Mouse (Mus musculus) CH12.LX (cell line): ENCODE results near the gene Chaf1a. TPM values are rescaled to one million over a fixed set of nuclear protein-coding genes. Genes with fewer than 3 reads are reported as not detected.
A peak's percentile ranks its signal among the peaks of the same experiment; 100 is the strongest.

ENCODE experiments used
- DNase-seq: peaks from one replicate; pipeline ENCODE4 v3.0.0-alpha.2; 2013; ENCODE audit errors: extremely low read depth
- H3K27ac ChIP-seq: 2 replicates; pipeline ENCODE4 v1.5.1; 2012; ENCODE audit warnings: low read depth, mild to moderate bottlenecking, control low read depth, moderate library complexity; ENCODE audit not compliant: insufficient read depth
- H3K27me3 ChIP-seq: replicated peaks from 2 replicates; pipeline ENCODE3; 2012; ENCODE audit warnings: inconsistent platforms
- H3K36me3 ChIP-seq, 2 experiments: replicated peaks in 1 of 2; 2 replicates each; pipeline versions ENCODE3 to v1.6.1; 2012; ENCODE audit warnings: inconsistent platforms in 1 of 2, low read length in 1 of 2, mild to moderate bottlenecking in 1 of 2, mixed read lengths in 1 of 2, moderate library complexity in 1 of 2; ENCODE audit not compliant: control insufficient read depth in 1 of 2, insufficient read depth in 1 of 2
- H3K4me1 ChIP-seq, 2 experiments: 2 replicates each; pipeline ENCODE4 v1.6.1; 2012; ENCODE audit warnings: inconsistent platforms in 1 of 2, moderate library complexity in 1 of 2; ENCODE audit not compliant: insufficient read depth in 2 of 2, control insufficient read depth in 1 of 2
- H3K4me2 ChIP-seq: 2 replicates; pipeline ENCODE4 v1.6.1; 2012; ENCODE audit warnings: low read depth, mild to moderate bottlenecking, control low read depth; ENCODE audit not compliant: poor library complexity, insufficient read depth, severe bottlenecking
- H3K4me3 ChIP-seq, 3 experiments: fragments of 150-350 bp in 1 of 3; sonication (generic) in 1 of 3; replicated peaks in 1 of 3; 2 replicates each; pipeline versions ENCODE3 to v1.5.1; 2011 to 2012; ENCODE audit warnings: low read depth in 2 of 3, low read length in 2 of 3, mild to moderate bottlenecking in 2 of 3, moderate library complexity in 2 of 3, control low read depth in 1 of 3, improper control_type of control experiment in 1 of 3, inconsistent platforms in 1 of 3, mixed read lengths in 1 of 3; ENCODE audit not compliant: poor library complexity in 1 of 3
- H3K79me2 ChIP-seq: replicated peaks from 2 replicates; pipeline ENCODE4 v1.6.1; 2012; ENCODE audit warnings: mild to moderate bottlenecking, moderate library complexity; ENCODE audit not compliant: control insufficient read depth, poor library complexity, insufficient read depth, severe bottlenecking; ENCODE audit errors: extremely low read depth
- H3K9ac ChIP-seq: 2 replicates; pipeline ENCODE4 v1.6.1; 2012; ENCODE audit warnings: low read depth, mild to moderate bottlenecking, control low read depth, moderate library complexity; ENCODE audit not compliant: insufficient read depth
- H3K9me3 ChIP-seq: replicated peaks from 2 replicates; pipeline ENCODE3; 2012; ENCODE audit warnings: low read length, inconsistent platforms, mixed read lengths
- BHLHE40 ChIP-seq: IDR thresholded peaks from 2 replicates; pipeline ENCODE4 v1.6.1; 2011; ENCODE audit warnings: mild to moderate bottlenecking, low read depth, low read length, improper control_type of control experiment
- CHD1 ChIP-seq: IDR thresholded peaks from 2 replicates; pipeline ENCODE4 v1.6.1; 2012; ENCODE audit warnings: low read depth, low read length, improper control_type of control experiment, inconsistent platforms
- CHD2 ChIP-seq: IDR thresholded peaks from 2 replicates; pipeline ENCODE4 v1.6.1; 2011; ENCODE audit warnings: low read length, improper control_type of control experiment
- CTCF ChIP-seq, 2 experiments: IDR thresholded peaks in 1 of 2; conservative IDR thresholded peaks in 1 of 2; 2 replicates each; pipeline ENCODE4 v1.5.1; 2011 to 2012; ENCODE audit warnings: low read depth in 2 of 2, low read length in 2 of 2, improper control_type of control experiment in 1 of 2, inconsistent platforms in 1 of 2, mild to moderate bottlenecking in 1 of 2, moderate library complexity in 1 of 2
- E2F4 ChIP-seq: IDR thresholded peaks from 2 replicates; pipeline ENCODE4 v1.6.1; 2011; ENCODE audit warnings: low read depth, low read length, improper control_type of control experiment; ENCODE audit not compliant: insufficient replicate concordance
- ELF1 ChIP-seq: IDR thresholded peaks from 2 replicates; pipeline ENCODE4 v1.6.1; 2014; ENCODE audit warnings: low read depth, mild to moderate bottlenecking, inconsistent platforms, low read length, improper control_type of control experiment
- EP300 ChIP-seq: IDR thresholded peaks from 2 replicates; pipeline ENCODE4 v1.6.1; 2011; ENCODE audit warnings: low read length, improper control_type of control experiment
- ETS1 ChIP-seq: conservative IDR thresholded peaks from 2 replicates; pipeline ENCODE4 v1.6.1; 2012; ENCODE audit warnings: low read depth, mild to moderate bottlenecking, inconsistent platforms, low read length, improper control_type of control experiment, moderate library complexity
- GABPA ChIP-seq: IDR thresholded peaks from 2 replicates; pipeline ENCODE4 v1.6.1; 2012; ENCODE audit warnings: low read depth, low read length, improper control_type of control experiment, inconsistent platforms; ENCODE audit not compliant: insufficient replicate concordance
- HCFC1 ChIP-seq: IDR thresholded peaks from 2 replicates; pipeline ENCODE4 v1.6.1; 2012; ENCODE audit warnings: low read depth, mild to moderate bottlenecking, inconsistent platforms, low read length, improper control_type of control experiment
- IRF4 ChIP-seq: IDR thresholded peaks from 2 replicates; pipeline ENCODE4 v1.6.1; 2014; ENCODE audit warnings: low read depth, mild to moderate bottlenecking, inconsistent platforms, low read length, improper control_type of control experiment
- JUN ChIP-seq: IDR thresholded peaks from 2 replicates; pipeline ENCODE4 v1.6.1; 2011; ENCODE audit warnings: low read depth, mild to moderate bottlenecking, low read length, improper control_type of control experiment, moderate library complexity; ENCODE audit not compliant: insufficient read depth
- JUND ChIP-seq: conservative IDR thresholded peaks from 2 replicates; pipeline ENCODE4 v1.6.1; 2011; ENCODE audit warnings: low read depth, low read length, improper control_type of control experiment
- KAT2A ChIP-seq: IDR thresholded peaks from 2 replicates; pipeline ENCODE4 v1.6.1; 2012; ENCODE audit warnings: low read length, improper control_type of control experiment, inconsistent platforms; ENCODE audit not compliant: insufficient replicate concordance
- MAFK ChIP-seq: IDR thresholded peaks from 2 replicates; pipeline ENCODE4 v1.6.1; 2011; ENCODE audit warnings: low read length, improper control_type of control experiment; ENCODE audit not compliant: insufficient replicate concordance
- MAX ChIP-seq: IDR thresholded peaks from 2 replicates; pipeline ENCODE4 v1.6.1; 2011; ENCODE audit warnings: low read length, improper control_type of control experiment
- MAZ ChIP-seq: IDR thresholded peaks from 2 replicates; pipeline ENCODE4 v1.6.1; 2012; ENCODE audit warnings: low read depth, mild to moderate bottlenecking, inconsistent platforms, low read length, improper control_type of control experiment, moderate library complexity
- MEF2A ChIP-seq: IDR thresholded peaks from 2 replicates; pipeline ENCODE4 v1.6.1; 2014; ENCODE audit warnings: low read depth, mild to moderate bottlenecking, inconsistent platforms, low read length, improper control_type of control experiment, borderline replicate concordance
- MXI1 ChIP-seq: IDR thresholded peaks from 2 replicates; pipeline ENCODE4 v1.6.1; 2011; ENCODE audit warnings: mild to moderate bottlenecking, low read depth, low read length, improper control_type of control experiment
- MYC ChIP-seq: IDR thresholded peaks from 2 replicates; pipeline ENCODE4 v1.6.1; 2011; ENCODE audit warnings: low read depth, mild to moderate bottlenecking, improper control_type of control experiment, low read length
- NELFE ChIP-seq: IDR thresholded peaks from 2 replicates; pipeline ENCODE4 v1.6.1; 2011; ENCODE audit warnings: low read depth, low read length, improper control_type of control experiment
- NRF1 ChIP-seq: IDR thresholded peaks from 2 replicates; pipeline ENCODE4 v1.6.1; 2014; ENCODE audit warnings: low read depth, mild to moderate bottlenecking, inconsistent platforms, low read length, improper control_type of control experiment, moderate library complexity
- PAX5 ChIP-seq: IDR thresholded peaks from 2 replicates; pipeline ENCODE4 v1.6.1; 2012; ENCODE audit warnings: low read length, inconsistent platforms, mixed read lengths
- POLR2A ChIP-seq: IDR thresholded peaks from 2 replicates; pipeline ENCODE4 v1.6.1; 2011; ENCODE audit warnings: low read depth, mild to moderate bottlenecking, improper control_type of control experiment, low read length
- POLR2AphosphoS2 ChIP-seq: IDR thresholded peaks from 2 replicates; pipeline ENCODE4 v1.6.1; 2011; ENCODE audit warnings: low read depth, low read length, improper control_type of control experiment
- RAD21 ChIP-seq: IDR thresholded peaks from 2 replicates; pipeline ENCODE4 v1.6.1; 2011; ENCODE audit warnings: low read depth, mild to moderate bottlenecking, low read length, improper control_type of control experiment, moderate library complexity
- RCOR1 ChIP-seq: conservative IDR thresholded peaks from 2 replicates; pipeline ENCODE4 v1.6.1; 2012; ENCODE audit warnings: low read depth, mild to moderate bottlenecking, inconsistent platforms, low read length, improper control_type of control experiment
- SIN3A ChIP-seq: IDR thresholded peaks from 2 replicates; pipeline ENCODE4 v1.6.1; 2012; ENCODE audit warnings: low read length, improper control_type of control experiment, inconsistent platforms
- SMC3 ChIP-seq: IDR thresholded peaks from 2 replicates; pipeline ENCODE4 v1.6.1; 2011; ENCODE audit warnings: low read depth, low read length, improper control_type of control experiment
- TBP ChIP-seq: conservative IDR thresholded peaks from 2 replicates; pipeline ENCODE4 v1.6.1; 2011; ENCODE audit warnings: low read depth, low read length, improper control_type of control experiment
- TCF12 ChIP-seq: IDR thresholded peaks from 2 replicates; pipeline ENCODE4 v1.6.1; 2014; ENCODE audit warnings: low read depth, mild to moderate bottlenecking, inconsistent platforms, low read length, improper control_type of control experiment
- UBTF ChIP-seq: IDR thresholded peaks from 2 replicates; pipeline ENCODE4 v1.6.1; 2012; ENCODE audit warnings: low read depth, mild to moderate bottlenecking, inconsistent platforms, low read length, improper control_type of control experiment, moderate library complexity
- USF1 ChIP-seq: IDR thresholded peaks from 2 replicates; pipeline ENCODE4 v1.6.1; 2014; ENCODE audit warnings: low read depth, mild to moderate bottlenecking, inconsistent platforms, low read length, improper control_type of control experiment
- USF2 ChIP-seq: conservative IDR thresholded peaks from 2 replicates; pipeline ENCODE4 v1.6.1; 2011; ENCODE audit warnings: low read depth, low read length, improper control_type of control experiment
- ZC3H11A ChIP-seq: IDR thresholded peaks from 2 replicates; pipeline ENCODE4 v1.6.1; 2012; ENCODE audit warnings: low read depth, mild to moderate bottlenecking, inconsistent platforms, low read length, improper control_type of control experiment
- ZKSCAN1 ChIP-seq: IDR thresholded peaks from 2 replicates; pipeline ENCODE4 v1.6.1; 2012; ENCODE audit warnings: low read depth, inconsistent platforms, low read length, improper control_type of control experiment, borderline replicate concordance
- ZMIZ1 ChIP-seq: IDR thresholded peaks from 2 replicates; pipeline ENCODE4 v1.6.1; 2012; ENCODE audit warnings: low read depth, mild to moderate bottlenecking, inconsistent platforms, low read length, improper control_type of control experiment
- ZNF384 ChIP-seq: IDR thresholded peaks from 2 replicates; pipeline ENCODE4 v1.6.1; 2012; ENCODE audit warnings: low read depth, low read length, improper control_type of control experiment, inconsistent platforms
- dilution Hi-C: fragments of 300-500 bp; cut with MboI; formaldehyde crosslinking; loops from 2 replicates; pipeline ENCODE4 v1.14.3; 2020; ENCODE audit warnings: low sequenced_read_pairs; ENCODE audit not compliant: extremely low pct_unique_long_range_greater_than_20kb, extremely low pct_ligation_motif_present
- in situ Hi-C: fragments of 300-500 bp; cut with MboI; formaldehyde crosslinking; loops from 3 replicates; pipeline ENCODE4 v1.14.3; 2019; ENCODE audit warnings: low sequenced_read_pairs, low pct_ligation_motif_present, low pct_unique_long_range_greater_than_20kb, mixed read lengths
- polyA plus RNA-seq: library from polyadenylated mRNA; unstranded; fragments of >175 nt; gene quantifications from 2 replicates; pipeline ENCODE4 v1.2.1, GENCODE M21; 2012; ENCODE audit warnings: low read depth; ENCODE audit not compliant: insufficient read length
- total RNA-seq, 2 experiments: library from RNA; depleted of rRNA; stranded (reverse); fragments of 300-350 nt in 1 of 2; fragments of >200 nt in 1 of 2; gene quantifications; 2 replicates each; pipeline ENCODE4 v1.2.3; 2012 to 2014

Chaf1a gene
- total and polyA plus RNA-seq, 3 experiments: 18.4 to 97.1 (median 39.3) TPM

DNA sequence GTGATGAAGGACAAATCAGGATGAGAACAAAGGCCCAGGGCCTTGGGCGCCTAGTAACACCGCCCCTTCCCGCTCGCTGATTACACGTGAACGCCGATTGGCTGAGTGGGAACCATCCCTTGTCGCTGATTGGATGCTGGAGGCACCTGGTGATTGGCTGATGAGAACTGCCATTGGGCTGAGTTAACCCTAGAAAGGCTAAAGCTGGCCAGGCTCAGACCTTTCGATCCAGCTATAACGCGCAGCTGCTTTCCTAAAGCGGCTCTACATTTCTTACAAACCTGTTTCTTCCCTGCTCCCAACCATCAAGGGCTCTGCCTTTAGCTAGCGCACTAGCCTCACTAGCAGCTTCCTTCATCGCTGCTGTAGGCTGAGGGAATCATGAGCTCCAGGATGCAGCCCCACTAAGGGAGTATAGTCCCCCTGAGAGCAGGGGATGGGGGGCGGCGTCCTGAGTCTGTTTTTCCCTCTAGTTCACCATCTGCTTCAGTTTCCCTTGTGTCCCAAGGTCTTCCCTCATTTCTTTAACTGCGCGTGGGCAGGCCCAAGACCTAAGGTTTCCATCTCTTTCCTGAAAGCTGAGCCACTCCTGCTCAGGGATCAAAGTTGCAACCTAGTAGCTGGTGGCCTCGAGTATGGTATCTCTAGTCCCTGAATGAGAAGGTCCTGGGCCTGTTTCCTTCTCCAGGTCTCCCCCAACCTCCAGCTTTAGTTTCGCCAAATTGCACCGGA is 31.7 kb upstream of the Chaf1a start:
- peak overlapping the region; percentile 55 for H3K9ac ChIP-seq
- H3K4me1 ChIP-seq: peaks cover 9 to 27% of the 10 kb centered on the region in 2 experiments
- in situ Hi-C loops: loop anchor here (5.0 kb wide), 1 partner anchor 36 kb away; the partner anchor contains the start of gene Shd
- TF ChIP-seq USF1: peak; percentile 42
- TF ChIP-seq ZC3H11A: no peak
- TF ChIP-seq ETS1: no peak
- no peak for TF ChIP-seq CHD1
- TF ChIP-seq RAD21: no peak
- no peak for TF ChIP-seq IRF4
- peak; percentile 60 for TF ChIP-seq HCFC1
- TF ChIP-seq ZMIZ1: peak; percentile 86; the same call in 1 of the 2 replicates
- no peak for TF ChIP-seq NRF1
- TF ChIP-seq ZKSCAN1: no peak
- no peak for TF ChIP-seq MEF2A
- TF ChIP-seq KAT2A: 0 out of 2 replicates have a peak, but pooled peaks have one; percentile 25
- no peak; the same call in 1 of the 2 replicates for TF ChIP-seq USF2
- TF ChIP-seq JUN: no peak
- TF ChIP-seq GABPA: no peak
- peak; percentile 68 for TF ChIP-seq CHD2
- no peak for TF ChIP-seq UBTF
- no peak for TF ChIP-seq SMC3
- peak; percentile 68 for TF ChIP-seq POLR2AphosphoS2
- peak; percentile 28; the same call in 1 of the 2 replicates for TF ChIP-seq ELF1
- no peak for TF ChIP-seq EP300
- no peak for TF ChIP-seq RCOR1
- peak; percentile 86 for TF ChIP-seq NELFE
- peak; percentile 76 for TF ChIP-seq TBP
- TF ChIP-seq MYC: 0 out of 2 replicates have a peak, but pooled peaks have one; percentile 21
- TF ChIP-seq MAX: peak; percentile 52
- TF ChIP-seq POLR2A: peak; percentile 73
- TF ChIP-seq BHLHE40: no peak
- TF ChIP-seq TCF12: peak; percentile 39
- no peak for TF ChIP-seq MAZ
- no peak for TF ChIP-seq CTCF (conservative IDR thresholded peaks at IDR 0.05 in 1 of 2, IDR thresholded peaks at IDR 0.05 in 1 of 2; ENCODE audit: low read depth in 2 of 2, low read length in 2 of 2)
- TF ChIP-seq SIN3A: peak; percentile 84
- TF ChIP-seq PAX5: no peak
- TF ChIP-seq MAFK: no peak
- no peak for TF ChIP-seq JUND
- no peak for TF ChIP-seq ZNF384
- peak; percentile 81; the same call in 1 of the 2 replicates for TF ChIP-seq E2F4
- no peak; the same call in 1 of the 2 replicates for TF ChIP-seq MXI1
- TF ChIP-seq, all 38 proteins: peak for 15
- Histone ChIP-seq H3K4me2 (peak overlapping the region; percentile 94), H3K36me3 (peaks cover 16 to 25% of the 10 kb centered on the region in 2 experiments), H3K79me2 (peaks cover 5% of the 10 kb centered on the region; the same call in 1 of the 2 replicates), H3K4me3 (peak overlapping the region; percentile 62 to 91 (median 77)), H3K27me3 (no peaks in the 10 kb centered on the region), H3K27ac (peak overlapping the region; percentile 67), H3K9me3 (no peaks in the 10 kb centered on the region)
- peak; percentile 97 for DNase-seq
- dilution Hi-C loops: no loop called here
